Mouse (Mus musculus) brain, embryonic 14.5 days (tissue): ENCODE measurements around the gene Gng2.

ENCODE experiments used
- CTCF ChIP-seq: fragments of 200-500 bp; IDR thresholded peaks from 2 replicates; pipeline ENCODE4 v1.5.1; 2012; ENCODE audit warnings: inconsistent platforms, mild to moderate bottlenecking, moderate library complexity, borderline replicate concordance; ENCODE audit not compliant: insufficient read depth, insufficient read length; ENCODE audit errors: extremely low read depth
- POLR2A ChIP-seq: fragments of 200-500 bp; IDR thresholded peaks from 2 replicates; pipeline ENCODE4 v1.6.1; 2012; ENCODE audit warnings: mild to moderate bottlenecking, inconsistent platforms, borderline replicate concordance; ENCODE audit not compliant: poor library complexity, insufficient read depth, insufficient read length, severe bottlenecking; ENCODE audit errors: extremely low read depth

DNA sequence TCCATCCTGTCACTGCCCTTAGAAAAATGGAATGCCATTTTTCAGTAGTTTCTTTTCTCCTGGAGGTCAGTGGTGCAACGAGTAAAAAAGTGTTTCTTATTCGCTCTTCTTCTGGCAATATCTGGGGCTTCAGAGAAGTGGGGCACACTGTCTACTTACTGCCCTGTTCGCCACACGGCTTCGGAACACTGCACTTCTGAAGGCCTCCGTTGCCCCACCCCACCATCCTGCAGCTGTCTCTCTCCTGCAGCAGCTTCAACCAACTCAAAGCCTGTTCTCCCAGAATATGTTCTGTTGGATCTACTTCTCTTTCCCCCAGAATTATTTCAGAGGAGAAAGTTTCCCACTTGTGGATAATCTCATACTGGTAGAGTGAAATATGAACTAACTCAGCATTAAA is 52.3 kb downstream of the Gng2 start:
- no peak for TF ChIP-seq CTCF
- TF ChIP-seq POLR2A, result no peak
